Mouse (Mus musculus) heart, embryonic 16.5 days (tissue): ENCODE data around the gene Ctcf. TPM values are rescaled to one million over a fixed set of nuclear protein-coding genes. Genes with fewer than 3 reads are reported as not detected.
A peak's percentile ranks its signal among the peaks of the same experiment; 100 is the strongest.

Experiments
- ATAC-seq: fragments of 200-750 bp; cut with Nextera tagmentation; replicated peaks from 2 replicates; pipeline ENCODE4 v1.8.0; 2017; ENCODE audit warnings: moderate number of reproducible peaks; ENCODE audit not compliant: insufficient read depth, low FRiP score; ENCODE audit errors: extremely low read depth
- H3K27ac ChIP-seq: fragments of 300-500 bp; sonication (generic); 2 replicates; pipeline ENCODE4 v1.5.1; 2014; ENCODE audit warnings: mild to moderate bottlenecking, low read length, control low read depth, moderate library complexity
- H3K27me3 ChIP-seq: fragments of 300-500 bp; sonication (generic); 2 replicates; pipeline ENCODE4 v1.6.1; 2014; ENCODE audit warnings: low read length, mixed read lengths; ENCODE audit not compliant: control insufficient read depth, insufficient read depth
- H3K36me3 ChIP-seq: fragments of 300-500 bp; sonication (generic); 2 replicates; pipeline ENCODE4 v1.6.1; 2014; ENCODE audit not compliant: control insufficient read depth, insufficient read depth
- H3K4me1 ChIP-seq: fragments of 300-500 bp; sonication (generic); 2 replicates; pipeline ENCODE4 v1.6.1; 2014; ENCODE audit warnings: low read length, mixed read lengths; ENCODE audit not compliant: control insufficient read depth, insufficient read depth
- H3K4me2 ChIP-seq: fragments of 300-500 bp; sonication (generic); 2 replicates; pipeline ENCODE4 v1.6.1; 2014; ENCODE audit warnings: low read depth, mild to moderate bottlenecking, control low read depth, low read length
- H3K4me3 ChIP-seq: fragments of 300-500 bp; sonication (generic); 2 replicates; pipeline ENCODE4 v1.5.1; 2014; ENCODE audit warnings: mild to moderate bottlenecking, control low read depth, low read length
- H3K9ac ChIP-seq: fragments of 300-500 bp; sonication (generic); 2 replicates; pipeline ENCODE4 v1.6.1; 2014; ENCODE audit warnings: low read length, control low read depth
- H3K9me3 ChIP-seq: fragments of 300-500 bp; sonication (generic); replicated peaks from 2 replicates; pipeline ENCODE4 v1.6.1; 2016; ENCODE audit warnings: low read length; ENCODE audit not compliant: control insufficient read depth
- WGBS: fragments of 180-500 bp; shearing (Covaris S2); extraction: QIAGEN DNeasy Blood & Tissue Kit; methylation state at CpG from one replicate; pipeline ENCODE4 v1.1.7; 2014; 5-methylcytosine and 5-hydroxymethylcytosine counted together
- polyA plus RNA-seq: library from polyadenylated mRNA; unstranded; fragments of >200 nt; fragmentation: Nextera tagmentation; extraction: Ambion mirVana; gene quantifications from 2 replicates; pipeline ENCODE4 v1.2.1, GENCODE M21; 2015

Gene Ctcf
- polyA plus RNA-seq, 1 experiment from 2014 or later: 80.0 TPM

- Histone ChIP-seq H3K9me3 (peaks cover 2% of the 10 kb centered on the region; the same call in 1 of the 2 replicates), H3K4me2 (no peak overlapping the region), H3K4me3 (no peak overlapping the region), H3K27ac (no peak overlapping the region), H3K9ac (no peak overlapping the region), H3K27me3 (peaks cover 4% of the 10 kb centered on the region), H3K36me3 (no peaks in the 10 kb centered on the region), H3K4me1 (peaks cover 4% of the 10 kb centered on the region; the same call in 1 of the 2 replicates)
- ATAC-seq: no peak
- 75% methylated on average over 14 of the region's 14 CpGs for WGBS
Observed at GRCm38 (mm10) chr8:105690978-105691377, 54.6 kb downstream of the Ctcf start.

DNA sequence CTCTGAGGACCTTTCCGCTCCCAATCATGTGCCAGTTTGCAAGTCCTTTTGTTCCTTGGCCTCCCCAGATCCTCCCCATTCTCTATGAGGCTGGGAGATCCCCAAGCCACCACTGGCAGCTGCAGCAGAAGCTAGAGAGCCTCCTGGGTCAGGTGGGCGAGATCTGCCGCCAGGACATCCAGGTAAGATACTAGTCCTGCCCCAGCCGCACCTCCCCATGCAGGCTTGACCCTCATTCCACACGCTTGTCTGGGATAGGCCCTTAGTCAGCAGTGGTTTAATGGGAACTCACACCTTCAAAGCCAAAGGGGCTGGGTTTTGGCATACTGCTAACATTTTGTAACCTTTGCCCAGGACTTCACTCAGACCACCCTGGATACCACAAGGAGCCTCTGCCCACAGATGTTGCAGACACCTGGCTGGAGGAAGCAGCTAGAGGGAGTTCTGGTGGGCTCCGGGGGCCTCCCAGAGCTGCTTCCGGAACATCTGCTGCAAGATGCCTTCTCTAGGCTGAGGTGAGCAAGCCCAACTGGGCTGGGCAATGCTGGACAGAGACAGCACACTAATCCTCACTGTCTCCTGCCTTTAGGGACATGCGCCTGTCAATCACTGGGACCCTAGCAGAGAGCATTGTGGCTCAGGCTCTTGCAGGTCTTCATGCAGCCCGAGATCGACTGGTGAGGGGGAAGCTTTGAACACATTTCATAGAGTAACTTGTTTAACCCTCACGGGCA lies 56.2 kb downstream of the Ctcf start:
- Histone ChIP-seq H3K4me2 (no peak overlapping the region), H3K4me1 (peaks cover 4% of the 10 kb centered on the region; the same call in 1 of the 2 replicates), H3K27me3 (peaks cover 4% of the 10 kb centered on the region), H3K4me3 (no peak overlapping the region), H3K9ac (no peak overlapping the region), H3K36me3 (no peaks in the 10 kb centered on the region), H3K9me3 (peaks cover 2% of the 10 kb centered on the region; the same call in 1 of the 2 replicates), H3K27ac (no peak overlapping the region)
- ATAC-seq: no peak
- 90% methylated on average over 11 of the region's 11 CpGs for WGBS

- ATAC-seq: peak; percentile 52
- Histone ChIP-seq H3K36me3 (peaks cover 4% of the 10 kb centered on the region), H3K27me3 (peaks cover 4% of the 10 kb centered on the region), H3K27ac (no peak overlapping the region), H3K9ac (peak overlapping the region; percentile 49), H3K4me2 (peak overlapping the region; percentile 94), H3K4me3 (peak overlapping the region; percentile 54), H3K4me1 (peaks cover 4% of the 10 kb centered on the region; the same call in 1 of the 2 replicates), H3K9me3 (peaks cover 2% of the 10 kb centered on the region; the same call in 1 of the 2 replicates)
- 4% methylated on average over 29 of the region's 30 CpGs for WGBS
Observed at GRCm38 (mm10) chr8:105693648-105694047, 57.3 kb downstream of the Ctcf start.

- H3K36me3 ChIP-seq: peaks cover 6% of the 10 kb centered on the region
- H3K9me3 ChIP-seq: peaks cover 2% of the 10 kb centered on the region; the same call in 1 of the 2 replicates
- 0 out of 2 replicates have a peak, but pooled peaks have one; percentile 7 for ATAC-seq
- H3K27me3 ChIP-seq: peaks cover 4% of the 10 kb centered on the region
- peak overlapping the region; percentile 49 for H3K9ac ChIP-seq
- H3K27ac ChIP-seq: no peak overlapping the region
- WGBS: 12% methylated on average over 40 of the region's 40 CpGs
- H3K4me3 ChIP-seq: peak overlapping the region; percentile 54
- H3K4me1 ChIP-seq: peaks cover 4% of the 10 kb centered on the region; the same call in 1 of the 2 replicates
- peak overlapping the region; percentile 94 for H3K4me2 ChIP-seq
Observed at GRCm38 (mm10) chr8:105694051-105694799, 57.9 kb downstream of the Ctcf start.

DNA sequence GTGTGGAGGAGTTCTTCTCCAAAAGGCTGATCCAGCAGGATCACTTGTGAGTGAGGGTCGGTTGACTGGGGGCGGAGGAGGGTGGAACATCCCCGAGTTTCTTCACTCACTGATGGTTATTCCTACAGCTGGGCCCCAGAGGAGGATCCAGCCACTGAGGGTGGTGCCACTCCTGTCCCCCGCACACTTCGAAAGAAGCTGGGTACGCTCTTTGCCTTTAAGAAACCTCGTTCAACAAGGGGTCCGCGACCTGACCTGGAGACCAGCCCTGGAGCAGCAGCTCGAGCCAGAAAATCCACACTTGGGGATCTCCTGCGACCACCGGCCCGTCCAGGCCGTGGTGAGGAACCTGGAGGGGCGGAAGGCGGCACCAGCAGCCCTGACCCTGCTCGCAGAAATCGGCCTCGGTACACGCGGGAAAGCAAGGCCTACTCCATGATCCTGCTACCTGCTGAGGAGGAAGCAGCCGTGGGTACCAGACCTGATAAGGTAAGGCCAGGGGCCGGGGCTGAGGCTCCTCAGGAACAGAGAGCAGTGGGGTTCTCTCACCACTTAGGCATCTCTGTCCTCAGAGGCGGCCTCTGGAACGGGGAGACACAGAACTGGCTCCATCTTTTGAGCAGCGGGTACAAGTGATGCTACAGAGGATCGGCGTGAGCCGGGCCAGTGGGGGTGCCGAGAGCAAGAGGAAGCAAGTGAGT lies 58.9 kb downstream of the Ctcf start:
- Histone ChIP-seq H3K4me3 (no peak overlapping the region), H3K27me3 (peaks cover 4% of the 10 kb centered on the region; the same call in 1 of the 2 replicates), H3K4me2 (no peak overlapping the region), H3K27ac (no peak overlapping the region), H3K9me3 (peaks cover 2% of the 10 kb centered on the region; the same call in 1 of the 2 replicates), H3K9ac (no peak overlapping the region), H3K36me3 (peaks cover 6% of the 10 kb centered on the region), H3K4me1 (peaks cover 11% of the 10 kb centered on the region)
- WGBS: 72% methylated on average over 30 of the region's 30 CpGs
- ATAC-seq: no peak

DNA sequence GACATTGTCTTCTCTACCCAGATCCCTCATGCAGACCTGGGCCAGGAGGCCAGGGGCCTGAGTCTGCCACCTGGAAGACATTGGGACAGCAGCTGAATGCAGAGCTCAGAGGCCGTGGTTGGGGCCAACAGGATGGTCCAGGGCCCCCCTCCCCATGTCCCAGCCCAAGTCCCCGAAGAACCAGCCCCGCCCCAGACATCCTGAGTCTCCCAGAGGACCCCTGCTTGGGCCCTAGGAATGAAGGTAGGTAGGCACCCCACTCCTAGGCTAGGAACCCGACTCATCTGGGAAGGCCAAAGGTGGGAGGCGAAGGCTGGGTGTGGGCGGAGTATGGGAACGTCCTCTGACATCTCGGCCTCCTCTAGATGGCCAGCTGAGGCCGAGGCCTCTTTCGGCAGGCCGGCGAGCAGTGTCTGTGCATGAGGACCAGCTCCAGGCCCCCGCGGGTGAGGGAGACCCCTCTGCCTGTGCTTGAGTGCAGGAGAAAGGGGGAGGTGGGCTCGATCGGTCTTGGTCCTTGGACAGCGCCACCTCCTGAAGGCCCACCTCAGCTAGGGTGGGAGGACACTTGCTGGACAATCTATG lies 60.9 kb downstream of the Ctcf start:
- no peak overlapping the region for H3K4me3 ChIP-seq
- peaks cover 6% of the 10 kb centered on the region for H3K36me3 ChIP-seq
- no peak overlapping the region for H3K27ac ChIP-seq
- peaks cover 4% of the 10 kb centered on the region; the same call in 1 of the 2 replicates for H3K27me3 ChIP-seq
- H3K4me1 ChIP-seq: peaks cover 19% of the 10 kb centered on the region
- ATAC-seq: no peak
- H3K9me3 ChIP-seq: peaks cover 2% of the 10 kb centered on the region; the same call in 1 of the 2 replicates
- H3K4me2 ChIP-seq: no peak overlapping the region
- 90% methylated on average over 17 of the region's 17 CpGs for WGBS
- H3K9ac ChIP-seq: no peak overlapping the region

- Histone ChIP-seq H3K9ac (no peak overlapping the region), H3K9me3 (no peaks in the 10 kb centered on the region), H3K27ac (no peak overlapping the region), H3K4me3 (no peak overlapping the region), H3K36me3 (peaks cover 6% of the 10 kb centered on the region), H3K4me1 (peaks cover 19% of the 10 kb centered on the region), H3K4me2 (no peak overlapping the region), H3K27me3 (peaks cover 4% of the 10 kb centered on the region; the same call in 1 of the 2 replicates)
- no peak for ATAC-seq
- 90% methylated on average over 5 of the region's 5 CpGs for WGBS
Observed at GRCm38 (mm10) chr8:105698734-105699133, 62.4 kb downstream of the Ctcf start.

- H3K4me3 ChIP-seq: peak overlapping the region; percentile 64
- H3K9ac ChIP-seq: no peak overlapping the region; the same call in 1 of the 2 replicates
- peak overlapping the region; percentile 80 for H3K4me2 ChIP-seq
- peaks cover 6% of the 10 kb centered on the region for H3K36me3 ChIP-seq
- H3K4me1 ChIP-seq: peaks cover 15% of the 10 kb centered on the region
- whole genome bisulfite sequencing: 84% methylated on average over 11 of the region's 11 CpGs
- no peak overlapping the region for H3K27ac ChIP-seq
- no peaks in the 10 kb centered on the region for H3K9me3 ChIP-seq
- no peaks in the 10 kb centered on the region for H3K27me3 ChIP-seq
- no peak for ATAC-seq
Observed at GRCm38 (mm10) chr8:105699488-105700215, 63.3 kb downstream of the Ctcf start.
